Mouse (Mus musculus) testis, postnatal 14 days (tissue): ENCODE measurements around the gene Vars2.

Experiments
- DNase-seq: peaks from one replicate; pipeline ENCODE4 v3.0.0; 2021; ENCODE audit warnings: low spot score

Gene Vars2

DNA sequence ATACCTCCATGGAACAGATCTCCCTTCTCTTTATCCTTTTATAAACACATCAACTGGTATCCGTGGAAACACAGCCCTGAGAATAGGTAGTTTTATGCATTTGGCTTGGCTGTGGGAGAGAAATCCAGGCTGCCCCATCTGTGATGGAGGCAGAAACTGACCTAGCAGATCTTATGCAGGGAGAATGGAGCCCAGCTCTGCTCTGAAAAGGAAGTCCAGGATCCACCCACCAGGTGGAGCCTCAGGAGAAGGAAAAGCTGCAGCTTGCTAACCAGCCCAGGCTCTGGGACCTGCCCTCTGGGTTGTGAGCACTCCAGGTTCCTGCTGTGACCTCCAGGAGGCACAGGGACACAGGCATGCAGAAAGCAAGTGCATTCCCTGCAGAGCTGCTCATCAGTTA, 33.4 kb downstream of the Vars2 start:
- no peak for DNase-seq

- DNase-seq, result no peak
These were observed 40.9 kb downstream of the Vars2 start, which contains the start of gene Gm9573 for GRCm38 (mm10) chr17:35626537-35626936. Gm9573 (minus strand) TSS chr17:35626637.

GRCm38 (mm10) chr17:35617127-35617526, 50.3 kb downstream of the Vars2 start:
- DNase-seq, result no peak
